Mouse (Mus musculus) kidney, adult 2 months (tissue): ENCODE measurements at regions not wholly inside any gene's neighbourhood (a gene's known extent, or its start where the extent isn't known, plus 50 kb on each side); places are given as distances from the start of the nearest gene placed in this dataset.

Experiments
- CTCF ChIP-seq: fragments of 200-500 bp; conservative IDR thresholded peaks from 2 replicates; pipeline ENCODE4 v1.5.1; 2011; ENCODE audit warnings: low read depth, mild to moderate bottlenecking, control low read depth, low read length, moderate library complexity, mixed read lengths; ENCODE audit not compliant: insufficient read depth, insufficient read length
- POLR2A ChIP-seq: fragments of 200-500 bp; IDR thresholded peaks from one replicate; pipeline ENCODE4 v1.6.1; 2011; ENCODE audit warnings: low read depth, low read length, control low read depth

- no peak for TF ChIP-seq POLR2A
- TF ChIP-seq CTCF, result no peak
These were observed 154.8 kb downstream of the Thbs2 start for GRCm38 (mm10) chr17:14539191-14539590.
